Mouse (Mus musculus) adrenal gland, adult 2 months (tissue): Measurements from ENCODE around the gene Umodl1. TPM values are rescaled to one million over a fixed set of nuclear protein-coding genes. Genes with fewer than 3 reads are reported as not detected.
A peak's percentile ranks its signal among the peaks of the same experiment; 100 is the strongest.

ENCODE experiments used
- DNase-seq: peaks from one replicate; pipeline ENCODE4 v3.0.0; 2021
- polyA plus RNA-seq: library from polyadenylated mRNA; depleted of rRNA; stranded (reverse); fragments of >200 nt; gene quantifications from 2 replicates; pipeline ENCODE4 v1.2.3, GENCODE M21; 2012
- total RNA-seq, 2 experiments: library from RNA; stranded (reverse); gene quantifications; 2 replicates each; pipeline ENCODE4 v1.2.3; 2021

Gene Umodl1
- total and polyA plus RNA-seq, 3 experiments, result 0.07 to 2.7 TPM; not detected in 1

- DNase-seq, result no peak
Observed at GRCm38 (mm10) chr17:31000897-31001296, 46.5 kb downstream of the Umodl1 start.

GRCm38 (mm10) chr17:31002613-31003012 lies 48.2 kb downstream of the Umodl1 start:
- DNase-seq, result no peak

GRCm38 (mm10) chr17:31005284-31005683 lies 50.8 kb downstream of the Umodl1 start:
- DNase-seq, result no peak

GRCm38 (mm10) chr17:31007357-31007756 lies 52.9 kb downstream of the Umodl1 start:
- DNase-seq, result no peak

DNA sequence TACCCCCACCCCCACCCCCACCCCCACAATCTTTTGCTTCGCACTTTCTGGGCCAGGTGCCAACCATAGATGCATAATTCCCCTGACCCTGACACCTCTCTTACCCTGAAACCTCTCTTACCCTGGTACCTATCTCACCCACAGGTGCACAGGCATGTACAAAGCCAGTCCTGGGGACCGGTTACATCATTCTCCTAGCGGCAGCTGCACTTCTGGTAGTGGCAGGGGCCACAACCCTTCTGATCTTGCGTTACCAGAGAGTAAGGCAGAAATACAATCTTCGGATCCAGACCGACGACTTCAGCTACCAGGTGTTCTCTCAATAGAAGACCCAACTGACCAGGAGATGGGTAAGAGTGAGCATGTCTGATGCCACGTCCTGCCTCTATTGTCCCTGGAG lies 54.0 kb downstream of the Umodl1 start:
- DNase-seq, result no peak

- DNase-seq, result peak; percentile 24
Observed at GRCm38 (mm10) chr17:31011551-31012394, 57.3 kb downstream of the Umodl1 start.

- peak; percentile 40 for DNase-seq
Observed at GRCm38 (mm10) chr17:31018267-31018666, 63.8 kb downstream of the Umodl1 start.

GRCm38 (mm10) chr17:31019505-31019904 lies 65.1 kb downstream of the Umodl1 start:
- DNase-seq, result peak; percentile 56

- no peak for DNase-seq
Observed at GRCm38 (mm10) chr17:31020078-31020477, 65.6 kb downstream of the Umodl1 start.

GRCm38 (mm10) chr17:31021276-31021675 lies 66.8 kb downstream of the Umodl1 start:
- no peak for DNase-seq

DNA sequence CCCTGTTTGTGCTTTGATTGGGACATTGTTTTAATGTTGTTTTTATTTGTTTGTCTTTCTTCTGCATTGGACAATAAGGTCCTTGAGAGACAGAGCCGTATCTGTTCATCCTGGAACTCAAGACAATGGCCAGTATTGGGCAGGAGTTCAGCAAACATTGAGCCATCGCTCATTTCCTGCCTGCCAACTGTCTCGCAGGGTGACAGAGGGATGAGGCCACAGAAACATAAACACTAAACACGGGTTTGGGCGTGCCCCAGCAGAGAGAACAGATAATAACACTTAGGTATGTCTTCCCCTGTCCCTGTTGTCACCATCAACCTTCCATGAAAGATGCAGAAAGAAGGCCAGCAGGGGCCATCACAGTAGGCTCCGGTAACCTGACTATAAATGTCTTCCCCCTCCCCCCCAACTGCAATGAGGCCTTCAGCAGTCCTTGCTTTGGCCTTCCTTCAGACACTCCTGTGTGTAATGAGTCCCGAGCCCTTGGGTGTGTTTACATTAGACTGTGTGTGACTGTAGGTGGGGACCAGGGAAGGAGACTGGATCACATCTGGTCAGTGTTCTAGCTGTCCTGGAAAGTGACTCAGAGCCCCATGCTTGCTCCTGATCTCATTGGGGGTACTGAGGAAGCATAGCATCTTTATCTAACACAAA lies 69.8 kb downstream of the Umodl1 start:
- peak; percentile 26 for DNase-seq

- peak; percentile 48 for DNase-seq
Observed at GRCm38 (mm10) chr17:31024782-31025125, 70.3 kb downstream of the Umodl1 start.

DNA sequence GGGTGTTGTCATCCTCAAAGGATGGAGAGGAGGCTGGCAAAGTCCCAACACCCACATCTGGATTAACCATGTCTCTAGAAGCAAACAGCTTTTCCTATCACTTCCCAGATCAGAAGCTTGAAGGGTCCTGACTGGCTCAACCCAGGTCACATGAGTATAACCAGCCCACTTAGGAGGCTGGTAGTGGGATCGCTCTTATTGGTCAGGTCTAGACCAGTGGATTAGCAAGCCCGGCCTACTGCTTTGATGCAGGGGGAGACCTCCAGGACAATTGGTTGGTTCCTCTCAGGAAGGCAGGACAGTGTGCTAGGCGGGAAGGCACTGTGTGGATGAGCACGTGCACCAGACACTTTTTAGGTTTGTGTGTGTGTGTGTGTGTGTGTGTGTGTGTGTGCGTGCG lies 72.5 kb downstream of the Umodl1 start:
- DNase-seq, result no peak

DNA sequence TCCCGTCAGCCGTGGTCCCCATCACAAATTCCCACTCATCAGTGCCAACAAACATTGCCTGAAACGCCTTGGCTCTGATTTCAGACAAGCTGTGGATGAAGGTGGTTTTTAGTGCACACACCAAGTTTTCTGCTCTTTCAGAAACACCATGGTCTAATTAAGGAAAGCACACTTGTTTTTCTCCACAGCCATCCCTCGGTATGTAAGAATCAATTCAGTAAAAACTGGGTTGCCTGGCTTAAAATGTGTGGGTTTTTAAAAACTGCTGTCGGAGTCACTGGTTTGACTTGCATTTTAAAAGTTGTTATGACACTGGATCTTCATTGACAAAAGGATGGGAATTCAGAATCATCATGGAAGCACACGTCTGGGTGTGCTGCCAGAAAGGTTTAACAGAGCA lies 73.3 kb downstream of the Umodl1 start:
- DNase-seq, result no peak

DNA sequence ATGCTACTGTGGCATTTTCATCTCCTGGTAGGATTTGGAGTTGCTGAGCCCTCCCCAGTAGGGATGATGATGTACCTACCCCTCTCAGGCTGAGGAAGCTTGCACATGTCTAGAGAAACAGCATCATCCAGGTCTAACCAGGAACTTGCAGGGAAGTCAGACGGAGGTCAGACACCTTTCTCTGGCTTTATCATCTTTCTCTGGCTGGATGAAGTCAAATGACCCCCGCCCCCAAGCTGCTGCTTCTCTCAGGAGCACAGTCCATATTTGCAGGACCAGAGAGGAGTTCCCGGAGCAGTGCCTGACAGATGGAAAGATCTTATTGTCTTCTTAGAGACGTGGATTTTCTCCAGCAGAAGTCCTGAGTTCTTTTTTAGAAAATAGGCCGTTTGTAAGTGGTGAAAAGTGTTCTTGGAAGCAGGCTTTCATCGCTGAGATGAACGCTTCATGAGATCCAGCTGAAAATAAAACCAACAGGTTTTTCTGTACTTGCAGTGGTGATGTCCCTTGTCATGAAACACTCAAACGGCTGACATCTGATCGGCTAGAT lies 74.5 kb downstream of the Umodl1 start:
- no peak for DNase-seq

DNA sequence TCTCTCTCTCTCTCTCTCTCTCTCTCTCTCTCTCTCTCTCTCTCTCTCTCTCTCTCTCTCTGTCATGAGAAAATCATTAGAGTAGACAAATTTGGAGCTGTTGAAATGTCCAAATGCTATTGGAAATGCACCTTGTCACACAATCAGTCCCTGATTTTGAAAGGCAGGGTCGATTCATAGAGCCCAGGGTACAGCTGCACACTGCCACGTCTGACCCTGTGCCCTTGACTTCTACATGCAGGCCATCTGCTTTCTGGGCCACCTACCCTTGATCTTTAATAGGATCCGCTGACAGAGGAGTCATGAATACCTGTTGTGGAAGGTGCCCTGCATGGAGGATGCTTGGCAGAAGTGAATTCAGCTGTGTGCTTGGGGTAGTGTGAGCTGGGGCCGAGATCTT lies 75.0 kb downstream of the Umodl1 start:
- no peak for DNase-seq

GRCm38 (mm10) chr17:31032341-31032740 lies 77.9 kb downstream of the Umodl1 start:
- no peak for DNase-seq

GRCm38 (mm10) chr17:31033251-31033650 lies 78.8 kb downstream of the Umodl1 start:
- no peak for DNase-seq

DNA sequence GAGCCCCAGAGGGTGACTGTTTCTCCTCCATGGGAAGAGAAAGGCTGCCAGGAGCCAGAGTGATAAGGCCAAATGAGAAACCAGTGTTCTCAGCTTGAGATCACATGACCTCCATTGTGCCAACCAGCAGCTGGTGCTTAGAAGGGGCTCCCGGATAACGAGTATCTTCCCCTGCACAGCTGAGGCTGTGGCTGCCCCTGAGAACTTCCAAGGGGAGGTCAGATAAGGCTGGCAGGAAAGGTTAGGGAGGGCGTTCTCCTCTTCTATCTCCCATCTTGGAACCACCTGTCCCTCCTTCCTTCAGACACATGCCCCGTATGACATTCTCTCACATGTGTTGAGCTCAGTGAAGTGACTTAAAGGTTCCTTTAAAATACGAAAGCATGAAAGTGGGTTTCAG lies 79.7 kb downstream of the Umodl1 start:
- no peak for DNase-seq

- no peak for DNase-seq
Observed at GRCm38 (mm10) chr17:31034674-31035356, 80.4 kb downstream of the Umodl1 start.

DNA sequence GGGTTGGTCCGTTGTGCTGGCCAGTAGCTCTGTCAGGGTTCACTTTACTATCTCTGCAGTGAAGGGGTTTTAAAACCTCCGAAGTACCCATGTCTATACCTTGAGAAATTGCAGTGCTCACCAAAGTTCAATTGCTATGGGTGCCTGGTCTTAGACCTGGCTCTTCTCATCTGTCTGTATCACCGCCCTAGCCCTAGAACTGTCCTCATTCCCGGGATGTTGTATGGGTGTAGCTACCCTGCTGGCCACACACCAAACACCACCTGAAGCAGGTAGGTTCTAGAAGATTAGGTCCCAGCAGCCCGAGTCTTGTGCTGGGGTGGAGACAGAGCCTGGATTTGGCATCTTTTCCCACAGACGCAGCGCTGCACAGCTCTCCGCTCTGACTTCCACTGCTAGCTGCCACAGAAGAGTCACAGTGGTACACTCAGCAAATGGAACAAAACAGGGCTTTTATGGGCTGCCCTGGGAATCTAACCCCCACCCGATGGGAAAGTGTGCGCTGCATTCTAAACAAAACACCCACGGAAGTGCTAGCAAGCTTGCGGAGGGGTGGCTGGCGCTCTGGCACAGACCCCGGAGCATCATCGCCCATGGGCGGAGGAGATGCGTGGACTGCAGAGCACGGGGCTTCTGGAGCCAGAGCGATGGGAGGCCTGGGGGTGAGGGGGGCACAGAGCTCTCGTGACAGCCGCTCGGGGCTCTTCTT lies 81.9 kb downstream of the Umodl1 start:
- DNase-seq, result no peak

DNA sequence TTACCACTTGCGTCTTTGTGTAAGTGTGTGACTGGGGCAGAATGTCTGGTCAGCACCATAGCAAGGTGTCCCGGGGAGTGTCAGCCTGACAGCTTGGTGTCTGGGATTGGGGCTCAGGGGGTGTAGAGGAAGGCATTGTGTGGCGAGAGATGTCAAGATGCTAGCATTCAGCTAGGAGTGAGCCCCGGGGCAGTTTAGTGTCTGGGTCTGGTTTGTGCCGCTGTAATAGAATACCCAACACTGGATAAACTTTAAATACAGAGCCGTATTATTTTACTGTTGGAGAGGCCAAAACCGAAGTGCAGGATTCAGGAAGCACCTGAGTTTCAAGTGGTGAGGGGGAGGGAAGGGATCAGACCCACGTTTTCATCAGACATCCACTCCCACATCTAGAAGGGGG lies 82.9 kb downstream of the Umodl1 start:
- DNase-seq, result no peak
